In genomic region chr5:64327212-64327902, GRCm38 (mm10) we compare ENCODE assay signal across 8 mouse cellular contexts.
DNase-seq lines count a peak whose midpoint lies in the region; ATAC-seq and TF ChIP-seq lines count a peak whose summit lies in the region.
"Had no signal": no experiment of that assay in that cellular context is flagged by ENCODE, and none has a peak within 500 bp of the region (broad histone marks: within the 10 kb centered on the region; RNA-seq: fewer than 3 reads in every experiment).

No protein-coding gene starts in this region.

- WGBS in kidney, adult 2 months, result 66% methylated on average over 7 of the region's 7 CpGs
- WGBS in forebrain, embryonic 15.5 days, result 63% methylated on average over 7 of the region's 7 CpGs
- 66% methylated on average over 7 of the region's 7 CpGs for WGBS in midbrain, embryonic 12.5 days

- H3K36me3 ChIP-seq in kidney, adult 2 months (ENCODE audit: control insufficient read depth, insufficient read depth, low read length), result no peaks in the 10 kb centered on the region; the same call in 1 of the 2 replicates
- no peaks in the 10 kb centered on the region for H3K36me3 ChIP-seq in forebrain, embryonic 15.5 days
- H3K36me3 ChIP-seq in midbrain, embryonic 12.5 days, result peaks cover 9% of the 10 kb centered on the region; the same call in 1 of the 2 replicates

- no peaks in the 10 kb centered on the region for H3K9me3 ChIP-seq in forebrain, embryonic 15.5 days
- no peaks in the 10 kb centered on the region for H3K9me3 ChIP-seq in midbrain, embryonic 12.5 days
- H3K9me3 ChIP-seq: megakaryocyte, embryonic 14.5 days had no signal

- TF ChIP-seq POLR2A in kidney, adult 2 months (IDR thresholded peaks at IDR 0.05; ENCODE audit: low read depth, low read length), result no peak

- no peak overlapping the region for H3K4me2 ChIP-seq in forebrain, embryonic 15.5 days (replicated peaks)
- no peak overlapping the region for H3K4me2 ChIP-seq in midbrain, embryonic 12.5 days (replicated peaks)

- H3K4me1 ChIP-seq in kidney, adult 2 months (ENCODE audit: control insufficient read depth, insufficient read depth, low read length), result peaks cover 42% of the 10 kb centered on the region
- H3K4me1 ChIP-seq in forebrain, embryonic 15.5 days, result 0 out of 2 replicates have a peak, but pooled peaks cover 7% of the 10 kb centered on the region
- H3K4me1 ChIP-seq in midbrain, embryonic 12.5 days, result peaks cover 22% of the 10 kb centered on the region

- H3K4me3 ChIP-seq in kidney, adult 2 months (ENCODE audit: insufficient read depth, low read depth, low read length), result no peak overlapping the region
- H3K4me3 ChIP-seq in forebrain, embryonic 15.5 days, result no peak overlapping the region
- no peak overlapping the region for H3K4me3 ChIP-seq in midbrain, embryonic 12.5 days
- H3K4me3 ChIP-seq: megakaryocyte, embryonic 14.5 days had no signal

- peak; percentile 47 for DNase-seq in kidney, adult 2 months
- DNase-seq in kidney, adult 11 months, result no peak
- DNase-seq in cerebellum, postnatal 14 days, result peak; percentile 37 to 48
- no peak for DNase-seq in embryo, embryonic 9.5 days (ENCODE audit: extremely low spot score)

- H3K9ac ChIP-seq in forebrain, embryonic 15.5 days (replicated peaks), result no peak overlapping the region
- no peak overlapping the region for H3K9ac ChIP-seq in midbrain, embryonic 12.5 days (replicated peaks)

- ATAC-seq in forebrain, embryonic 15.5 days (replicated peaks), result no peak
- no peak for ATAC-seq in midbrain, embryonic 12.5 days (ENCODE audit: low FRiP score, low read depth)
- no peak for ATAC-seq in granulocyte monocyte progenitor cell, adult 5-6 weeks (replicated peaks; ENCODE audit: poor library complexity, severe bottlenecking)

- no peaks in the 10 kb centered on the region for H3K27me3 ChIP-seq in kidney, adult 2 months (replicated peaks; ENCODE audit: control insufficient read depth, insufficient read depth, low read length)
- no peaks in the 10 kb centered on the region for H3K27me3 ChIP-seq in forebrain, embryonic 15.5 days
- H3K27me3 ChIP-seq in midbrain, embryonic 12.5 days, result no peaks in the 10 kb centered on the region
- H3K27me3 ChIP-seq: megakaryocyte, embryonic 14.5 days had no signal

- no peak for TF ChIP-seq CTCF in kidney, adult 2 months (conservative IDR thresholded peaks at IDR 0.05; ENCODE audit: insufficient read depth, insufficient read length, low read depth, low read length)

- H3K27ac ChIP-seq in kidney, adult 2 months (ENCODE audit: insufficient read depth, low read depth, low read length), result peak overlapping the region; percentile 59
- peak overlapping the region; percentile 20; the same call in 1 of the 2 replicates for H3K27ac ChIP-seq in forebrain, embryonic 15.5 days (replicated peaks)
- 0 out of 2 replicates have a peak overlapping the region, but pooled peaks have one; percentile 27 for H3K27ac ChIP-seq in midbrain, embryonic 12.5 days (replicated peaks)

Comparison
In these comparisons a context has a peak if more than half of its experiments do, and no peak if none do; other contexts are left out.
1. DNase-seq: peak in kidney, adult 2 months (single experiment) and cerebellum, postnatal 14 days (2 of 2); none in kidney, adult 11 months (single experiment) and embryo, embryonic 9.5 days (single experiment).
2. Peak in every context shown above with its lines, with median percentiles within 50 percentile points of each other: H3K27ac ChIP-seq.